Mouse (Mus musculus) CH12F3 (cell line): Measurements from ENCODE around the gene Stab2.

ENCODE experiments used
- in situ Hi-C: fragments of 300-500 bp; cut with MboI; formaldehyde crosslinking; loops from 2 replicates; pipeline ENCODE4 v1.14.3; 2020; ENCODE audit warnings: low sequenced_read_pairs

Stab2 gene

DNA sequence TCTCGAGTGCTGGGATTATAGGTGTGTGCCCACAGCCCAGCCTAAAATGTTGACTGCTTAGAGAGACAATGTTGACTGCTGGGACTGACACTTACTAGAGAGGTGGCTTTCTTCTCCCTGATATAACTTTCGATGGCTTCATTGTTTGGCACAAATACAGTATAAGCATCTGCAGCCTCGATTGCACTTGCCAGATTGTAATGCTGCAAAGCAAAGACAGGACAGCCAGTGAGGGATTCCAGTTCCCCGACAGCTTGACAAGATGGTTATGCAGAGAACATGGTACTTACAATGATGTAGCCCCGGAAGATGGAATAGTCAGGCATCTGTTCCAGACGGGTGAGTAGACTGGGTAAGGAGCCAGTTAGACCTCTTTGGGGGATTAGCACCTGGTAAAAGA, 100.8 kb downstream of the Stab2 start:
- in situ Hi-C loops, result no loop called here

- in situ Hi-C loops, result no loop called here
Measured at GRCm38 (mm10) chr10:86895531-86895930, 112.3 kb downstream of the Stab2 start.

DNA sequence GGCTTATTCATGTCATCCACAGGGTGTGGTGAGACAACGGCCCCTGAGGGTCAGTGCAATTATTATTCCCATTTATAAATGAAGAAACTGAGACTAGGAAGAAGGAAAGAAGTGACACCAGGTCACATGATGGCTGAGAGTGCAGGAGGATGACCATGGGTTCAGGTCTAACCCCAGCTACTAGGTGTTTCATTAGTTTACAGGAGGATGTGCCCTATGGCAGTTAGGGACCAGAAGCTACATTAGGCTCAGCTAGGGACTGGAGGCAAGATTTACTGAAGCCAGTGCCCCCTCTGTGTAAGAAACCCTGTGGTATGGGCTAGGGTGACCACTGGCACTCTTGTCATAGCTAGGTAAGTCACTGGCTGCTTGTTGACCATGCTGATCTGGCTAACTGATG, 116.8 kb downstream of the Stab2 start:
- in situ Hi-C loops, result no loop called here

DNA sequence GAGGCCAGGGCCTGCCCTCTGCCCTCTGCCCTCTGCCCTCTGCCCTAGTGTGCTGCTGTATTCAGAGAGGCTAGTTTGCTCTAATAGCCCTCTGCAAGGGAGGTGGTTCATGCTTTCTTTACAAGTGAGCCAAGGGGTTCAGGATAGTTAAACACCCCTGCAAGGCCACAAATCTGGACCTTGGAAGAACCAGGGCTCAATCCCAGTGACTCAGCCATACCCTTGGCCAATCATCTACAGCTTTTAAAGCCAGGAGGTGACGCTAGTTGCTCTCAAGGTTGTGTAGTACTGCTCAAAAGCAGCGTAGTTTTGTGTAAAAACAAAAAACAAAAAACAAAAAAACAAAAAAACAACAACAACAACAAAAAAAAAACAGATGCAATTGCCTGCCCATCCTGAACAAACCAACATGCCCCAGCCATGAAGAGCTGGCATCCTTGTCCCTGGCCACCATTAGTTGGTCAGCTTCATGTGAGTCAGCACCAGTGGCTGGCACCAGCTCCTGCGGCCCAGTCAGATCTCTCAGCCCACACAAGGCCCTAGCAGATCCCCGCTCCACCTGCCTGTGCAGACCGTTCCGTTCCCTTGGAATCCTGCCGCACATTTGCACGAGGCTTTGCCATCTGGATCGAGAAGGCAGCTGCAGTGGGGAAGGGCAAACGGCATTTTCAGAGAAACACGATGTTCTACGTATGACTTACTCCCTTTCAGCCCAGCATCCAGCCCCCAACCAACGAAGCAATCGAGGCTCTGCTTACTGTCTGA, 117.5 kb downstream of the Stab2 start:
- in situ Hi-C loops, result no loop called here

- in situ Hi-C loops, result no loop called here
Measured at GRCm38 (mm10) chr10:86889440-86889839, 118.4 kb downstream of the Stab2 start.

- in situ Hi-C loops, result no loop called here
Measured at GRCm38 (mm10) chr10:86886434-86886833, 121.4 kb downstream of the Stab2 start.

- in situ Hi-C loops, result no loop called here
Measured at GRCm38 (mm10) chr10:86881448-86881847, 126.4 kb downstream of the Stab2 start.

DNA sequence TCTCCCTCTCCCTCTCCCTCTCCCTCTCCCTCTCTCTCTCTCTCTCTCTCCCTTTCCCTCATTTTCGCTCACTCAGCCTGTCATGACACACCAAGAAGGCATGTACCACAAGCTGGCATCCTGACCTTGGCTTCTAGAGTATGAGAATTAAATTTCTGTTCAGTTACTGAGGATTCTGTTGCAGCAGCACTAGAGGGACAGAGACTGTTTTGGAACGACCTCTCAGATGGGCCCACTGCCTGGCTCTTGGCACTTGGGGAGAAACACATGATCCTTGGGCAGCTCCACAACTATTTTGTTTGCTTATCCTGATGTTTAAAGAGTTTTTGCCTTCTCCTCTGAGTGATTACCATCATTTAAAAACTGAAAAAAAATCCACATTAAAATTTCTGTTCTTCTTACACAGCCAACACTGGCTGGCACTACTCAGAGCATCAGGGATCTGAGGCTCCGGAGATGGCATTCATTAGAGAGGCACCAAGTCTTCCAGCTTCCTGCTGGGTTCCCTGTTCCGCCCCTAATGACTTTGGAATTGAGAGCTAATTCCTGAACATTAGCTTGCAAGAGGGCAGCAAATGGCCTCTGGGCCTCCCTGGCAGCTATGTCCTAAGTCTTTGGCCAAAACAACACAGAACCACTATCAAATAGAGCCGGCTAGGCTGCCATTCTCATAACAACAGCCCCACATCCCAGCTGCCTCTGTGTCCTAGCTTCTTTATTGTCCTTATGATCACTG, 127.6 kb downstream of the Stab2 start:
- in situ Hi-C loops, result no loop called here

DNA sequence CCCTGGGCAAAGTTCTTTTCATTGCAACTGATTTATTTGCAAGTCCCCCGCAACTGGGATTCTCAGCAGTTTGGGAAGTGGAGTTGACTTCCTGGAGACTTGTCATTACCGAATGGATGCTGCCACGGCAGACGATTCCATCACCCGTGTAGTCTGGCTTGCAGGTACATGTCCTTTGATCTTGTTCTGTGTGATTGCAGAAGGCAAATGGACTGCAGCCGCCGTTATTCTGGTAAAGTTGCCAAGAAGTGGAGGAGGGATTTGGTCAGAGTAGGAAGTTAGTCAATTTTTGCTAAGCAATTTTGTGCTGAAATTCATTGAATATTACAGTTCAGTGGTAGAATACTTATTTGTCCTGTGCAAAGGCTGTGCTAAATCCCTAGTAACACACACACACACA, 129.1 kb downstream of the Stab2 start:
- in situ Hi-C loops, result no loop called here

DNA sequence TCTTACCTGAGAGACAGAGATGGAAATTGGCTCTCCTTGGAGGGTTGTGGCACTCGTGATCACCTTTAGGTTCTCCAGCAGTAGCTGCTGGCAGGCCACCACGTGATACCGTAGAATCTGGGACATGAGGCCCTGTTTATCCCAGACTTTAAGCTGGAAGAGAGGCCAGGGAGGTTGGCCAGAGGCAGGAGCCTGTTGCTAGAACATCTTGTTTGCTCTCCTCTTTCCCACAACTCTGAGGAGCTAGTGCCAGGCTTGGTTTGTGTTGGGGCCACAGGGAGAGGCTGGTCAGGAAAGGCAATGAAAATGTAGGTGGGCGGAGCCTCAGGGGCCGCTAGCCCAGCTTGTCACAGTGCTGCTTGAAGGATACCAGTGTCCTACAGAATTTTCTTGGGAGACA, 135.2 kb downstream of the Stab2 start:
- in situ Hi-C loops, result no loop called here

GRCm38 (mm10) chr10:86872121-86872520, 135.7 kb downstream of the Stab2 start:
- in situ Hi-C loops, result no loop called here

- in situ Hi-C loops, result no loop called here
Measured at GRCm38 (mm10) chr10:86863429-86863828, 144.4 kb downstream of the Stab2 start.

GRCm38 (mm10) chr10:86862496-86862895, 145.3 kb downstream of the Stab2 start:
- in situ Hi-C loops, result no loop called here

GRCm38 (mm10) chr10:86860396-86860795, 147.4 kb downstream of the Stab2 start:
- in situ Hi-C loops, result no loop called here

DNA sequence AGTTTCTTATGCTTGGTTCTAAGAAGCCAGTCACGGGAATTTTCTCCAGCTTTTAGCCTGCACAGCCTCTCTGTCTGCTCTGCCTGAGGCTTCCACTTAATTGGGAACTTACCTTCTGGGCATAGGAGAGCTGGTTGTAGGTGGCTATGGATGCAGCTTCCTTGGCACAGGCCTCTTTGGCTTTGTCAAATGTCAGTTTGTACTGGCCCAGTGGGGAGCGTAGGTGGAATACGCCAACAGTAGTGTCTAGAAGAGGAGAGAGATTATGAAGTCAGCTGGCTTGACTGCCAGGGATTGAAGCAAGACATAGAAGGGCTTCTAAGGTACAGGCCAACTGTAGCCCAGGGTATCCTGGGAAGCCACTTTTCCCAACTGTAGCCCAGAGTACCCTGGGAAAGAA, 154.4 kb downstream of the Stab2 start:
- in situ Hi-C loops, result no loop called here

DNA sequence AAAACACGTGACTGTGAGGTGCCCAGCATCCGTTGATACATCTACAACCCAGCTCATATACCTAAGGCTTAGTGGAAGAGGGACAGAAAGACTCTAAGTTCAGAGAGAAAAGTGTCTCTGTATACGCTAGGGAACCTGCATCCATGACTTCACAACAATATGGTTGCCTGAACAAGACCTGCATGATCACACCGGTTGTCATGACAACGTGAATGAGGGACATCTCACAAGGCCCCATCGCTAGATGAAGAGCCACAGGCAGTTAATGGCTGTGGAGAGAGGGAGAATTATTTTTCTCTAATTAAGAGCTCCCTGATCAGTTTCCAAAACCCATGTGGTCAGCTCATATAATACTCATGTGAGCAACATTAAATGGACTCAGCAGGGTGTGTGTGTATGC, 155.7 kb downstream of the Stab2 start:
- in situ Hi-C loops, result no loop called here

- in situ Hi-C loops, result no loop called here
Measured at GRCm38 (mm10) chr10:86849508-86849907, 158.3 kb downstream of the Stab2 start.

DNA sequence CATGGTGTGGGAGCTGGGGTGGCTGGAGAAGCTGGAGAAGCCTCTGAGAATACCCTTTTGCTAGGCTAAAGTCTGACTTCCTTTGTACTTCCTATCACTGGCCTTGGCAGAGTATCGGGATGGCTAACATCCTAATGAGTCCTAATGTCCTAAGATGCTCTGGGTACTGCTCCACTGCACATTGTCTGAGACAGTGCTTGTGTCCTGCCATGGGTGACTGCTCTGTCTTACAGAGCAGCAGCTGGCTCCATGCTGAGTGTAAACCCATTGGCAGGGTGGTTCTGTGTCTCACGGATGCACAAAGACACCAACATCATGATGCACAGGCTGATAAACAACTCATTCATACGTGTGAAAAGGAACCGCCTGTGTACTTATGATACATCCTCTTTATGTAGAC, 158.7 kb downstream of the Stab2 start:
- in situ Hi-C loops, result no loop called here

- in situ Hi-C loops, result no loop called here
Measured at GRCm38 (mm10) chr10:86846926-86847467, 160.8 kb downstream of the Stab2 start.

DNA sequence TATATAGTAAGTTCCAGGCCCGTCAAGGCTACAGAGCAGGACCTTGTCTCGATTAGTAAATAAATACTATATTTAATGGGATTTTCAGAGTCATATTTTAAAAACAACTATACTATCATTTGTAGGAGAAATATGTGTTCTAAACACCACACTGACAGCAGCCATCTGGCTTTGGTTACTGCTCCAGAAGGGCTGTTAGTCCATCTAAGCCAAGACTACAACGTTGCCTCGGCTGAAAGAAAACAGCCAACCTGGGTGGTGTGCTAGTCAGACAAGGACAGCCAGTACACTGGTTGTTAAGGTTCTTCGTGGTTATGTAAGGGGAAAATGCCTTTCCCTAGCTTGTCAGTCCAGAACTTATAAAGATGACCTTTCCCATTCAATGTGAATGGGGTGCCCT, 165.2 kb downstream of the Stab2 start:
- in situ Hi-C loops, result no loop called here

DNA sequence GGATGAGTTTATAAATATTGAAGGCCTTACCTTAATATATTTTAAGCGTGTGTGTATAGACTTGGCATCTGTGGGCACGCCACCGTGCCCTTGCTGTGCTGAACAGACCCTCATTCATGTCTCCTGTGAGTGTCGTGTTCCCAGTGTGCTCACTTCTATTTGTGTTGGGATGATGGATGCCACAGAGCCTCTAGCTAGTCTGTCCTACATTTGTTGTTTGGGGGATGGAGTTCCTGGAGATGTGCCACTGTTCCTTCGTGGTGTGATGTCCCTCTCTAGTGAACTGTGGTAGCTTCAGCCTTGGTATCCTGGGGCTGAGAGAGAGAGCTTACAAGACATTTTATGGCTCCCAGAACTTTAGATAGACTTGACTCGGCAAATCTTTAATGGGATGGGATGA, 169.0 kb downstream of the Stab2 start:
- in situ Hi-C loops, result no loop called here

DNA sequence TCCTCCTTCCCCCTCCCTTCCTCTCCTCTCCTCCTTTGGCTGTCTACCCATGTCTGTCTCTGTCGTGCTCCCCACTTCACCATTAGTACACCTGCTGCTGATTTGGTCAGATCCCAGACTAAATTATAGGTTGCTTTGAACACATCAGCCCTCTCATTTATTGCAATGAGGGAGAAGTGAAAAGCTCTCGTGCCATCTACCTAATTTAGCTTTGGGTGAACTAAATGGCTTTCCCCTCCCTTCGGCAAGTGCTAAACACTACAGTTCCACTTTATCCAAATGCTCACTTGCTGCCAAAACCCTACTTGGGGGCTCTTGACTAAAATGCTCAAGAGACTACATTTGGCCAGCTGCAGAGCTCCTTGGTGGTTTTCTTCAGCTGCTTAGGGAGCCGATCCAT, 171.0 kb downstream of the Stab2 start:
- in situ Hi-C loops, result no loop called here
